Mouse (Mus musculus): ENCODE results near the gene Lsamp.

DNA sequence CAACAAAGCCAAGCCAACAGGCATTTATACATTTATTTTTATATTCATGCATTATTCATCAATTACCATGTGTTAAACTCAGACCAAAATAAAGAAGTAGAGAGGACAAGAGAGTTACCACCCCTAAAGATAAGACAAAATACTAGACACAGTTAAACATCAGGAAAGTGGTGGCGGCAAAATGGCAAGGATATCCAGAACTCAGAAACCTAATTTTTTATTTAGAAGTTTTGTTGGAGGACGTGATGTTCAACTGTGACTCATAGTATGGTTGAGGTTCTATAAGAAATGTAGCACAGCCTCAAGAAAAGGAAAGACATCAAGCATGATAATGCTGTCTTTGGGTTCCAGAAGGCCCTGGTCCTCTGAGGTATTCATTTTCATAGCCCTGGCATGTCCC, 1104.5 kb downstream of the Lsamp start:
- TF ChIP-seq POLR2A (IDR thresholded peaks at IDR 0.05; ENCODE audit: extremely low read depth, insufficient read depth, low read length) (no peak), CTCF (IDR thresholded peaks at IDR 0.05; ENCODE audit: low read depth, low read length) (no peak)
